Mouse (Mus musculus) ES-Bruce4 (cell line): ENCODE results near the gene Prkcq.

Experiments used
- CTCF ChIP-seq: IDR thresholded peaks from one replicate; pipeline ENCODE4 v1.8.1; 2011; ENCODE audit warnings: low read depth, low read length
- EP300 ChIP-seq: IDR thresholded peaks from 2 replicates; pipeline ENCODE4 v1.6.1; 2011; ENCODE audit warnings: low read depth, low read length; ENCODE audit not compliant: insufficient read depth
- POLR2A ChIP-seq: IDR thresholded peaks from one replicate; pipeline ENCODE4 v1.8.1; 2011; ENCODE audit warnings: low read length; ENCODE audit not compliant: insufficient read depth

DNA sequence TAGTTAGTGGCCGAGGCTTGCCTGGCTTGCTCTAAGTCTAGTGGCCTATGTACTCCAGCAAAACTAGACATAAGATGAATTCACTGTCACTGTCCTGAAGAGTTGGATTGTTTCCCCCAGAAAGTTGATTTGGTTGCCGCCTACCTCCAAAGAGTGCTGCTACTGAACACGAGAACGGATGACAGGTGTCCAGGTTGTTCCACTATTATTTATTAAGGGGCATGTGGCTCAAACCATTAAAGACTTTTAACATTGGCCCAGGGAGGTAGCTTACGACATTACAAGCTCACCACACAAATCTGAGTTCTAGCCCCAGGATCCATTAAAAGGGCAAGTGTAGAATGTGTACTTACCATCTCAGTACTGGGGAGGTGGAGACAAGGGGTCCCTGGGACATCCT lies 92.9 kb downstream of the Prkcq start:
- TF ChIP-seq CTCF (no peak), EP300 (no peak), POLR2A (no peak)
